Mouse (Mus musculus) neural tube, embryonic 11.5 days (tissue): ENCODE results near the gene Olfr1445. TPM values are rescaled to one million over a fixed set of nuclear protein-coding genes. Genes with fewer than 3 reads are reported as not detected.

Source experiments
- ATAC-seq: fragments of 200-750 bp; cut with Nextera tagmentation; 2 replicates; pipeline ENCODE4 v1.8.0; 2017; ENCODE audit warnings: moderate number of reproducible peaks, mild to moderate bottlenecking, moderate TSS enrichment, moderate library complexity; ENCODE audit not compliant: insufficient read depth, low FRiP score, low TSS enrichment
- DNase-seq: peaks from one replicate; pipeline ENCODE4 v3.0.0-alpha.2; 2015; ENCODE audit warnings: low spot score
- H3K27ac ChIP-seq: fragments of 300-500 bp; sonication (generic); 2 replicates; pipeline ENCODE4 v1.5.1; 2014; ENCODE audit warnings: low read depth, mild to moderate bottlenecking, low read length
- H3K27me3 ChIP-seq: fragments of 300-500 bp; sonication (generic); 2 replicates; pipeline ENCODE4 v1.6.1; 2014; ENCODE audit warnings: mild to moderate bottlenecking, low read length, mixed read lengths; ENCODE audit not compliant: control insufficient read depth, insufficient read depth
- H3K36me3 ChIP-seq: fragments of 300-500 bp; sonication (generic); 2 replicates; pipeline ENCODE4 v1.6.1; 2014; ENCODE audit warnings: mild to moderate bottlenecking, low read length, moderate library complexity, mixed read lengths; ENCODE audit not compliant: control insufficient read depth, insufficient read depth
- H3K4me1 ChIP-seq: fragments of 300-500 bp; sonication (generic); 2 replicates; pipeline ENCODE4 v1.6.1; 2014; ENCODE audit warnings: low read length, mixed read lengths; ENCODE audit not compliant: control insufficient read depth, insufficient read depth
- H3K4me2 ChIP-seq: fragments of 300-500 bp; sonication (generic); 2 replicates; pipeline ENCODE4 v1.6.1; 2014; ENCODE audit warnings: low read depth, mild to moderate bottlenecking, moderate library complexity
- H3K4me3 ChIP-seq: fragments of 300-500 bp; sonication (generic); 2 replicates; pipeline ENCODE4 v1.5.1; 2014; ENCODE audit warnings: low read depth, low read length
- H3K9ac ChIP-seq: fragments of 300-500 bp; sonication (generic); 2 replicates; pipeline ENCODE4 v1.6.1; 2014; ENCODE audit warnings: mild to moderate bottlenecking, low read length
- H3K9me3 ChIP-seq: fragments of 300-500 bp; sonication (generic); 2 replicates; pipeline ENCODE4 v1.6.1; 2016; ENCODE audit warnings: low read length; ENCODE audit not compliant: control insufficient read depth
- WGBS: fragments of 180-500 bp; shearing (Covaris S2); extraction: QIAGEN DNeasy Blood & Tissue Kit; methylation state at CpG from one replicate; pipeline ENCODE4 v1.1.7; 2014; 5-methylcytosine and 5-hydroxymethylcytosine counted together
- polyA plus RNA-seq: library from polyadenylated mRNA; unstranded; fragments of >200 nt; fragmentation: Nextera tagmentation; extraction: Ambion mirVana; gene quantifications from 2 replicates; pipeline ENCODE4 v1.2.1, GENCODE M21; 2014

Gene Olfr1445
- polyA plus RNA-seq: not detected in 2 replicates

DNA sequence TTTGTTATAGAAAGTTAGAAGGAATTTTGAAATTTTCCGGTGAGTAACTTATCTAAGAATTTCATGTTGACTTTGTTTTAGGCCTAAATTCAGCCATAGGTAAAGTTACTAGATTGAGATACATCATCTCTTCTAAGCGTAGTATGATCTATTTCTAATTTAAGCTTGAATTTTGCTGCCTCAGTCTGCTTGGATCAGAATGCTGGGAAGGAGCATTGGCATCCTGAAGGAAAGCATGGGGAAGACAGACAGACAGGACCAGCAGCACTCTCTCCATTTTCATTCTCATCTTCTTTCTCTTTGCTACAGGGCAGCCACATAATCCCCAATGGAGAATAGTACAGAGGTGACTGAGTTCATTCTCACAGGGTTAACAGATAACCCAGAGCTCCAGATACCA, at the start of gene Olfr1445:
Gene Olfr1445, plus strand, starts transcription at position 301 of the 400 bp plus-strand sequence.
- H3K27ac ChIP-seq: no peak within 1 kb of the TSS
- H3K9me3 ChIP-seq: no peaks in the 10 kb centered on the region
- no peak within 1 kb of the TSS for H3K4me2 ChIP-seq
- H3K4me1 ChIP-seq: no peaks in the 10 kb centered on the region
- no peak within 1 kb of the TSS for H3K9ac ChIP-seq
- H3K27me3 ChIP-seq: no peaks in the 10 kb centered on the region
- WGBS: 88% methylated on average over 2 of the region's 2 CpGs
- DNase-seq (no peak), ATAC-seq (no peak)
- no peaks in the 10 kb centered on the region for H3K36me3 ChIP-seq
- no peak within 1 kb of the TSS for H3K4me3 ChIP-seq

GRCm38 (mm10) chr19:12838507-12838906, 45.1 kb upstream of the Olfr1445 start:
- Histone ChIP-seq H3K4me1 (no peaks in the 10 kb centered on the region), H3K9ac (no peak overlapping the region), H3K4me3 (no peak overlapping the region), H3K27ac (no peak overlapping the region), H3K4me2 (no peak overlapping the region), H3K27me3 (no peaks in the 10 kb centered on the region), H3K9me3 (no peaks in the 10 kb centered on the region), H3K36me3 (no peaks in the 10 kb centered on the region)
- DNase-seq: no peak
- WGBS: 89% methylated on average over 1 of the region's 1 CpGs
- ATAC-seq: no peak

GRCm38 (mm10) chr19:12846382-12846781, 37.3 kb upstream of the Olfr1445 start, which contains the start of gene Gm5244:
TSS of gene Gm5244 (plus strand) at chr19:12846682.
- H3K36me3 ChIP-seq: no peaks in the 10 kb centered on the region
- no peak within 1 kb of the TSS for H3K27ac ChIP-seq
- no peaks in the 10 kb centered on the region for H3K27me3 ChIP-seq
- H3K9ac ChIP-seq: no peak within 1 kb of the TSS
- no peaks in the 10 kb centered on the region for H3K4me1 ChIP-seq
- DNase-seq: no peak
- H3K4me2 ChIP-seq: no peak within 1 kb of the TSS
- no peak within 1 kb of the TSS for H3K4me3 ChIP-seq
- H3K9me3 ChIP-seq: no peaks in the 10 kb centered on the region
- ATAC-seq: no peak

- Histone ChIP-seq H3K9me3 (no peaks in the 10 kb centered on the region; the same call in 1 of the 2 replicates), H3K4me2 (no peak within 1 kb of the TSS), H3K27me3 (no peaks in the 10 kb centered on the region), H3K27ac (no peak within 1 kb of the TSS), H3K4me3 (no peak within 1 kb of the TSS), H3K4me1 (no peaks in the 10 kb centered on the region), H3K9ac (no peak within 1 kb of the TSS), H3K36me3 (no peaks in the 10 kb centered on the region)
- WGBS: 52% methylated on average over 1 of the region's 1 CpGs
- DNase-seq: no peak
- ATAC-seq: no peak
These were observed 26.7 kb upstream of the Olfr1445 start, which contains the start of gene Olfr1444 for GRCm38 (mm10) chr19:12856983-12857382. TSS of gene Olfr1444 (plus strand) at chr19:12857283.

GRCm38 (mm10) chr19:12893424-12893823, 9.8 kb downstream of the Olfr1445 start, which contains the start of gene Olfr1446:
TSS of gene Olfr1446 (minus strand) at chr19:12893524.
- Histone ChIP-seq H3K9me3 (no peaks in the 10 kb centered on the region), H3K36me3 (no peaks in the 10 kb centered on the region), H3K9ac (no peak within 1 kb of the TSS), H3K27ac (no peak within 1 kb of the TSS), H3K4me1 (no peaks in the 10 kb centered on the region), H3K4me3 (no peak within 1 kb of the TSS), H3K27me3 (no peaks in the 10 kb centered on the region), H3K4me2 (no peak within 1 kb of the TSS)
- 70% methylated on average over 1 of the region's 1 CpGs for WGBS
- DNase-seq (no peak), ATAC-seq (no peak)

DNA sequence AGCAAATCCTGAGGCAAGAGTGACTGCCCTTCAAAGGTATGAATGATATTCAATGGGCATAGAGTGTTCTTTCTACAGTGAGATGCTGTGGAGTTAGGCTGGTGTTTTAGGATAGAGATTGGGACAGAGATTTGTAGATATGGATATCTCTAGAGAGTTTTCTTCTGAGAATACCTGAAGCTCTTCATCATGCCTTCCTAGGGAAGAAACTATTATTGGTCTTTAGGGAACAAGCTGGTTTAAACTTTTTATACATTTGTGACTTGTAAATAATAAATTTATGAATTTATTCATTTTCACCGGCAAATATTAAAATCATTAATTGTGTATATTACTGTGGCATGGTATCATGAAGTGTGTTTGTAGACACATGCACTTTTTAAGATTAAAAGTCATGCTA, 20.0 kb downstream of the Olfr1445 start, which contains the start of gene Olfr1447:
Gene Olfr1447, minus strand, starts transcription at position 101 of the 400 bp plus-strand sequence.
- DNase-seq (no peak), ATAC-seq (no peak)
- no peaks in the 10 kb centered on the region for H3K27me3 ChIP-seq
- no peaks in the 10 kb centered on the region for H3K4me1 ChIP-seq
- H3K36me3 ChIP-seq: no peaks in the 10 kb centered on the region
- H3K27ac ChIP-seq: no peak within 1 kb of the TSS
- H3K4me2 ChIP-seq: no peak within 1 kb of the TSS
- 94% methylated on average over 1 of the region's 1 CpGs for WGBS
- no peaks in the 10 kb centered on the region for H3K9me3 ChIP-seq
- no peak within 1 kb of the TSS for H3K9ac ChIP-seq
- no peak within 1 kb of the TSS for H3K4me3 ChIP-seq

GRCm38 (mm10) chr19:12924319-12924718, 40.7 kb downstream of the Olfr1445 start, which contains the start of gene Olfr1448:
TSS of gene Olfr1448 (minus strand) at chr19:12924419.
- ATAC-seq (no peak), DNase-seq (no peak)
- Histone ChIP-seq H3K27ac (no peak within 1 kb of the TSS), H3K36me3 (no peaks in the 10 kb centered on the region), H3K27me3 (no peaks in the 10 kb centered on the region), H3K9me3 (no peaks in the 10 kb centered on the region; the same call in 1 of the 2 replicates), H3K4me2 (no peak within 1 kb of the TSS), H3K4me1 (no peaks in the 10 kb centered on the region), H3K4me3 (no peak within 1 kb of the TSS), H3K9ac (no peak within 1 kb of the TSS)
- 79% methylated on average over 1 of the region's 1 CpGs for WGBS

- Histone ChIP-seq H3K27ac (no peak within 1 kb of the TSS), H3K36me3 (no peaks in the 10 kb centered on the region), H3K4me2 (no peak within 1 kb of the TSS), H3K4me1 (no peaks in the 10 kb centered on the region), H3K9ac (no peak within 1 kb of the TSS), H3K27me3 (no peaks in the 10 kb centered on the region), H3K4me3 (no peak within 1 kb of the TSS), H3K9me3 (no peaks in the 10 kb centered on the region; the same call in 1 of the 2 replicates)
- no peak for DNase-seq
- no peak for ATAC-seq
These were observed 46.9 kb downstream of the Olfr1445 start, which contains the start of gene Olfr1449 for GRCm38 (mm10) chr19:12930540-12930939. TSS of gene Olfr1449 (plus strand) at chr19:12930840.
